Mouse (Mus musculus) megakaryocyte-erythroid progenitor cell, adult 5-6 weeks (primary cell): Measurements from ENCODE around the gene Fnbp1. TPM values are rescaled to one million over a fixed set of nuclear protein-coding genes. Genes with fewer than 3 reads are reported as not detected.
A peak's percentile ranks its signal among the peaks of the same experiment; 100 is the strongest.
"Not testable (repeated sequence)": the region's sequence is repeated elsewhere in the genome, so short reads cannot be mapped to it uniquely, and the experiment has no call there.

ENCODE experiments used
- ATAC-seq: replicated peaks from 2 replicates; pipeline ENCODE4 v1.8.0; 2016; ENCODE audit warnings: mild to moderate bottlenecking, inconsistent platforms; ENCODE audit not compliant: severe bottlenecking, poor library complexity, low FRiP score, low TSS enrichment
- total RNA-seq, 2 experiments: library from RNA; stranded (forward) in 1 of 2; stranded (reverse) in 1 of 2; fragments of 200-1000, 215-1000 nt in 1 of 2; fragments of >200 nt in 1 of 2; fragmentation: Nextera tagmentation in 1 of 2; gene quantifications; 2 replicates each; pipeline ENCODE4 v1.2.3; 2014 to 2017

The Fnbp1 gene
- total RNA-seq (2014; fragmentation: Nextera tagmentation) = 30.7 and 46.4 TPM in 2 replicates
- total RNA-seq (2017) = 16.0 and 36.4 TPM in 2 replicates

- peak; percentile 73 for ATAC-seq
These were observed at the start of gene Fnbp1 for GRCm38 (mm10) chr2:31141867-31142454. Fnbp1 (minus strand) TSS chr2:31142008.

GRCm38 (mm10) chr2:31189654-31190053 lies 47.8 kb upstream of the Fnbp1 start:
- no peak for ATAC-seq

- ATAC-seq = no peak
These were observed 46.9 kb upstream of the Fnbp1 start for GRCm38 (mm10) chr2:31188691-31189090.

- ATAC-seq = no peak
These were observed 42.0 kb upstream of the Fnbp1 start for GRCm38 (mm10) chr2:31183830-31184229.

GRCm38 (mm10) chr2:31182786-31183330 lies 41.0 kb upstream of the Fnbp1 start:
- 0 out of 2 replicates have a peak, but pooled peaks have one; percentile 19 for ATAC-seq

- ATAC-seq = no peak
These were observed 38.3 kb upstream of the Fnbp1 start for GRCm38 (mm10) chr2:31180081-31180551.

- no peak for ATAC-seq
These were observed 37.7 kb upstream of the Fnbp1 start for GRCm38 (mm10) chr2:31179471-31179870.

GRCm38 (mm10) chr2:31178593-31178992 lies 36.8 kb upstream of the Fnbp1 start:
- ATAC-seq = not testable (repeated sequence)

- no peak for ATAC-seq
These were observed 31.5 kb upstream of the Fnbp1 start for GRCm38 (mm10) chr2:31173290-31173689.

- ATAC-seq = no peak
These were observed 30.7 kb upstream of the Fnbp1 start for GRCm38 (mm10) chr2:31172536-31172935.

- no peak for ATAC-seq
These were observed 30.2 kb upstream of the Fnbp1 start for GRCm38 (mm10) chr2:31172001-31172400.

GRCm38 (mm10) chr2:31170164-31170563 lies 28.4 kb upstream of the Fnbp1 start:
- ATAC-seq = no peak

- ATAC-seq = no peak
These were observed 27.2 kb upstream of the Fnbp1 start for GRCm38 (mm10) chr2:31169001-31169400.

- not testable (repeated sequence) for ATAC-seq
These were observed 25.8 kb upstream of the Fnbp1 start for GRCm38 (mm10) chr2:31167571-31167970.

- no peak for ATAC-seq
These were observed 23.7 kb upstream of the Fnbp1 start for GRCm38 (mm10) chr2:31165529-31165928.

- no peak for ATAC-seq
These were observed 23.1 kb upstream of the Fnbp1 start for GRCm38 (mm10) chr2:31164841-31165455.

- 0 out of 2 replicates have a peak, but pooled peaks have one; percentile 17 for ATAC-seq
These were observed 21.7 kb upstream of the Fnbp1 start for GRCm38 (mm10) chr2:31163361-31164118.

- ATAC-seq = no peak
These were observed 19.8 kb upstream of the Fnbp1 start for GRCm38 (mm10) chr2:31161620-31162019.

GRCm38 (mm10) chr2:31160147-31160920 lies 18.5 kb upstream of the Fnbp1 start:
- ATAC-seq = peak; percentile 71
